8 mouse cellular contexts compared by ENCODE assay signal in the genomic region with DNA sequence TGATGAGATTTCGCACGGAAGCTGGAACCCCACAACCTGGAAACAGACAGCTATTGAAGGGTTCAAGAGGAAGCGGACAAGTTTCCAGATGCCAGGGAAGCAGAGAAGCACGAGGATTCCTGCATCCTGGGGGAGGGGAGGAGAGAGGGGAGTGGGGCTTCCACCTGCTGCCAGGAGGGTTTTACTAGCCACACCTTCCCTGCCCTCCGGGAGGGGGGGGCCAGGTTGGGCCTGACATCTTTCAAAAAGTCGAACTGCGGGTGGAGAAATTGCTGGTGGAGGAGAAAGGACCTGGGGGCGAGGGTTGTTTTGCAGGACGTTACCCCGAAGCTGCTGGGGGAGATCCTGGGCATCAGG. TPM values are rescaled to one million over a fixed set of nuclear protein-coding genes. Genes with fewer than 3 reads are reported as not detected.
A peak's percentile ranks its signal among the peaks of the same experiment; 100 is the strongest.
DNase-seq lines count a peak whose midpoint lies in the region; ATAC-seq lines count a peak whose summit lies in the region.

No protein-coding gene starts in this region.

- H3K36me3 ChIP-seq in kidney, embryonic 16.5 days (ENCODE audit: insufficient read depth, low read length), result no peaks in the 10 kb centered on the region
- no peaks in the 10 kb centered on the region for H3K36me3 ChIP-seq in limb, embryonic 13.5 days
- no peaks in the 10 kb centered on the region for H3K36me3 ChIP-seq in stomach, embryonic 16.5 days (ENCODE audit: control insufficient read depth, insufficient read depth, low read length)

- peak overlapping the region; percentile 63; the same call in 1 of the 2 replicates for H3K27ac ChIP-seq in kidney, embryonic 16.5 days (ENCODE audit: low read length)
- H3K27ac ChIP-seq in limb, embryonic 13.5 days, result no peak overlapping the region
- peak overlapping the region; percentile 68; the same call in 1 of the 2 replicates for H3K27ac ChIP-seq in stomach, embryonic 16.5 days (ENCODE audit: low read length)

- H3K27me3 ChIP-seq in kidney, embryonic 16.5 days (ENCODE audit: insufficient read depth, low read length), result no peaks in the 10 kb centered on the region
- H3K27me3 ChIP-seq in limb, embryonic 13.5 days, result no peaks in the 10 kb centered on the region
- no peaks in the 10 kb centered on the region for H3K27me3 ChIP-seq in stomach, embryonic 16.5 days (ENCODE audit: control insufficient read depth, insufficient read depth, low read length)

- H3K9ac ChIP-seq in kidney, embryonic 16.5 days (replicated peaks; ENCODE audit: low read length), result peak overlapping the region; percentile 91
- peak overlapping the region; percentile 85 for H3K9ac ChIP-seq in limb, embryonic 13.5 days
- H3K9ac ChIP-seq in stomach, embryonic 16.5 days (ENCODE audit: low read length), result peak overlapping the region; percentile 88

- peak overlapping the region; percentile 83 for H3K4me3 ChIP-seq in kidney, embryonic 16.5 days (ENCODE audit: low read length)
- H3K4me3 ChIP-seq in limb, embryonic 13.5 days, result peak overlapping the region; percentile 76
- H3K4me3 ChIP-seq in stomach, embryonic 16.5 days (replicated peaks; ENCODE audit: low read length), result peak overlapping the region; percentile 81

- H3K4me2 ChIP-seq in kidney, embryonic 16.5 days (replicated peaks; ENCODE audit: low read depth, low read length), result peak overlapping the region; percentile 97
- H3K4me2 ChIP-seq in limb, embryonic 13.5 days (replicated peaks), result peak overlapping the region; percentile 94
- H3K4me2 ChIP-seq in stomach, embryonic 16.5 days (ENCODE audit: low read depth, low read length), result peak overlapping the region; percentile 88

- H3K9me3 ChIP-seq in kidney, embryonic 16.5 days (ENCODE audit: low read length), result no peaks in the 10 kb centered on the region
- H3K9me3 ChIP-seq in limb, embryonic 13.5 days, result no peaks in the 10 kb centered on the region
- no peaks in the 10 kb centered on the region for H3K9me3 ChIP-seq in stomach, embryonic 16.5 days (replicated peaks; ENCODE audit: control insufficient read depth, low read length)

- ATAC-seq in kidney, embryonic 16.5 days (ENCODE audit: low FRiP score, low TSS enrichment), result no peak
- ATAC-seq in erythroblast, adult 5-6 weeks (replicated peaks; ENCODE audit: low FRiP score, poor library complexity, severe bottlenecking), result 0 out of 2 replicates have a peak, but pooled peaks have one; percentile 0
- ATAC-seq in limb, embryonic 13.5 days (ENCODE audit: low FRiP score, low read depth), result no peak
- ATAC-seq in stomach, embryonic 16.5 days (ENCODE audit: insufficient read depth, low FRiP score), result no peak

- 13% methylated on average over 10 of the region's 10 CpGs for WGBS in kidney, embryonic 16.5 days
- WGBS in limb, embryonic 13.5 days, result 10% methylated on average over 10 of the region's 10 CpGs
- 11% methylated on average over 10 of the region's 10 CpGs for WGBS in stomach, embryonic 16.5 days

- DNase-seq in kidney, postnatal 14 days, result no peak
- peak; percentile 43 for DNase-seq in ZHBTc4 (ENCODE audit: low read depth, low spot score)
- no peak for DNase-seq in layer of hippocampus, adult 18-20 months (ENCODE audit: low spot score in 2 of 2)
- DNase-seq in right cerebral cortex, adult 2 months (ENCODE audit: low spot score in 2 of 2), result no peak

- peaks cover 16% of the 10 kb centered on the region for H3K4me1 ChIP-seq in kidney, embryonic 16.5 days (ENCODE audit: insufficient read depth, low read length)
- peaks cover 10% of the 10 kb centered on the region for H3K4me1 ChIP-seq in limb, embryonic 13.5 days
- H3K4me1 ChIP-seq in stomach, embryonic 16.5 days (ENCODE audit: control insufficient read depth, insufficient read depth, low read length), result peaks cover 5% of the 10 kb centered on the region

RNA-seq across cellular contexts. Expression of gene Rcan3, which starts 0.6 kb away (rescaled TPM):
- polyA plus RNA-seq in kidney, embryonic 16.5 days (2015; fragmentation: Nextera tagmentation; extraction: Ambion mirVana), result 15.0 and 15.3 TPM in 2 replicates
- 1.5 and 5.0 TPM in 2 replicates for total RNA-seq in erythroblast, adult 5-6 weeks (2015; ENCODE audit: low replicate concordance)
- total RNA-seq in erythroblast, adult 5-6 weeks (2017; ENCODE audit: low replicate concordance), result 4.1 and 5.7 TPM in 2 replicates
- polyA plus RNA-seq in limb, embryonic 13.5 days (2015; fragmentation: Nextera tagmentation; extraction: Ambion mirVana), result 13.5 and 15.6 TPM in 2 replicates
- polyA plus RNA-seq in stomach, embryonic 16.5 days (2015; fragmentation: Nextera tagmentation; extraction: Ambion mirVana), result 15.0 and 18.0 TPM in 2 replicates
- 10 to 100 TPM; 24.1 to 25.9 TPM for total RNA-seq in layer of hippocampus, adult 18-20 months (2021)

RNA-seq across cellular contexts. Expression of gene Ncmap, which starts 35.0 kb away (rescaled TPM):
- 2.0 and 4.3 TPM in 2 replicates for polyA plus RNA-seq in kidney, embryonic 16.5 days (2015; fragmentation: Nextera tagmentation; extraction: Ambion mirVana)
- total RNA-seq in erythroblast, adult 5-6 weeks (2015; ENCODE audit: low replicate concordance), result not detected in 2 replicates
- not detected in 2 replicates for total RNA-seq in erythroblast, adult 5-6 weeks (2017; ENCODE audit: low replicate concordance)
- 12.0 and 12.2 TPM in 2 replicates for polyA plus RNA-seq in limb, embryonic 13.5 days (2015; fragmentation: Nextera tagmentation; extraction: Ambion mirVana)
- 27.4 and 36.0 TPM in 2 replicates for polyA plus RNA-seq in stomach, embryonic 16.5 days (2015; fragmentation: Nextera tagmentation; extraction: Ambion mirVana)
- under 1 TPM; 0.23 to 0.37 TPM for total RNA-seq in layer of hippocampus, adult 18-20 months (2021)
